Mouse (Mus musculus) heart, postnatal 14 days (tissue): ENCODE results near the gene Gcc1. TPM values are rescaled to one million over a fixed set of nuclear protein-coding genes. Genes with fewer than 3 reads are reported as not detected.

Experiments used
- DNase-seq, 2 experiments: peaks; one replicate each; pipeline ENCODE4 v3.0.0; 2021 to 2022
- intact Hi-C: fragments of 180-260 bp; cut with DNase I; formaldehyde crosslinking; loops from one replicate; pipeline ENCODE4 v1.15.1; 2025
- total RNA-seq, 2 experiments: library from RNA; stranded (reverse); gene quantifications; 2 replicates each; pipeline ENCODE4 v1.2.3; 2021

Gcc1 gene
- total RNA-seq, 2 experiments from 2014 or later = 8.1 to 9.0 TPM

GRCm38 (mm10) chr6:28423767-28424695, 4.2 kb downstream of the Gcc1 start:
- intact Hi-C loops = loop anchor here (5.0 kb wide), 1 partner anchor 162 kb away; no protein-coding TSS in a partner anchor
- peak; percentile 60 to 61 for DNase-seq

GRCm38 (mm10) chr6:28423313-28423712, 4.9 kb downstream of the Gcc1 start, which contains the start of gene Arf5:
Arf5 (plus strand) TSS chr6:28423560.
- intact Hi-C loops = loop anchor here (5.0 kb wide), 1 partner anchor 161 kb away; no protein-coding TSS in a partner anchor

GRCm38 (mm10) chr6:28422651-28423290, 5.4 kb downstream of the Gcc1 start:
- no peak for DNase-seq
- intact Hi-C loops = loop anchor here (5.0 kb wide), 1 partner anchor 160 kb away; no protein-coding TSS in a partner anchor

More at GRCm38 (mm10) chr6:28423313-28423712, 4.9 kb downstream of the Gcc1 start, which contains the start of gene Arf5:
- DNase-seq = peak; percentile 98 to 99

- intact Hi-C loops = loop anchor here (5.0 kb wide), 1 partner anchor 159 kb away; no protein-coding TSS in a partner anchor
- DNase-seq = peak; percentile 95 to 97
Measured at GRCm38 (mm10) chr6:28421469-28422000, 6.7 kb downstream of the Gcc1 start.

- intact Hi-C loops = loop anchor here (5.0 kb wide), 1 partner anchor 159 kb away; no protein-coding TSS in a partner anchor
- no peak for DNase-seq
Measured at GRCm38 (mm10) chr6:28420865-28421264, 7.3 kb downstream of the Gcc1 start.

- DNase-seq = no peak
- intact Hi-C loops = loop anchor here (5.0 kb wide), 1 partner anchor 158 kb away; no protein-coding TSS in a partner anchor
Measured at GRCm38 (mm10) chr6:28420361-28420760, 7.8 kb downstream of the Gcc1 start.

- intact Hi-C loops = loop anchor here (5.0 kb wide), 1 partner anchor 157 kb away; no protein-coding TSS in a partner anchor
- DNase-seq = no peak
Measured at GRCm38 (mm10) chr6:28419673-28420072, 8.5 kb downstream of the Gcc1 start.

GRCm38 (mm10) chr6:28418449-28418848, 9.7 kb downstream of the Gcc1 start:
- intact Hi-C loops = no loop called here
- peak; percentile 93 to 94 for DNase-seq

GRCm38 (mm10) chr6:28416981-28417380, 11.2 kb downstream of the Gcc1 start:
- peak in 1 of 2 experiments; percentile 11 for DNase-seq
- intact Hi-C loops = no loop called here

GRCm38 (mm10) chr6:28411236-28411635, 17.0 kb downstream of the Gcc1 start:
- DNase-seq = no peak
- intact Hi-C loops = no loop called here

- DNase-seq = peak in 1 of 2 experiments; percentile 34
- intact Hi-C loops = no loop called here
Measured at GRCm38 (mm10) chr6:28410053-28410452, 18.1 kb downstream of the Gcc1 start.

GRCm38 (mm10) chr6:28399791-28400190, 28.4 kb downstream of the Gcc1 start:
- intact Hi-C loops = no loop called here
- no peak for DNase-seq

- DNase-seq = no peak
- intact Hi-C loops = no loop called here
Measured at GRCm38 (mm10) chr6:28398726-28399125, 29.5 kb downstream of the Gcc1 start.

- no peak for DNase-seq
- intact Hi-C loops = no loop called here
Measured at GRCm38 (mm10) chr6:28397681-28398203, 30.4 kb downstream of the Gcc1 start, which contains the start of gene Zfp800. Zfp800 (minus strand) TSS chr6:28398005.

GRCm38 (mm10) chr6:28396853-28397457, 31.2 kb downstream of the Gcc1 start:
- no peak for DNase-seq
- intact Hi-C loops = no loop called here

- intact Hi-C loops = no loop called here
- DNase-seq = no peak
Measured at GRCm38 (mm10) chr6:28396051-28396852, 31.9 kb downstream of the Gcc1 start.

- no peak for DNase-seq
- intact Hi-C loops = loop anchor here (10.0 kb wide), 1 partner anchor 66 kb away; no protein-coding TSS in a partner anchor
Measured at GRCm38 (mm10) chr6:28389038-28389437, 39.2 kb downstream of the Gcc1 start.

GRCm38 (mm10) chr6:28385169-28385568, 43.0 kb downstream of the Gcc1 start:
- intact Hi-C loops = loop anchor here (10.0 kb wide), 1 partner anchor 70 kb away; no protein-coding TSS in a partner anchor
- no peak for DNase-seq

- no peak for DNase-seq
- intact Hi-C loops = loop anchor here (10.0 kb wide), 1 partner anchor 73 kb away; no protein-coding TSS in a partner anchor
Measured at GRCm38 (mm10) chr6:28381983-28382382, 46.2 kb downstream of the Gcc1 start.
